Comparison of ENCODE assay signal across 14 mouse cellular contexts in the genomic region with DNA sequence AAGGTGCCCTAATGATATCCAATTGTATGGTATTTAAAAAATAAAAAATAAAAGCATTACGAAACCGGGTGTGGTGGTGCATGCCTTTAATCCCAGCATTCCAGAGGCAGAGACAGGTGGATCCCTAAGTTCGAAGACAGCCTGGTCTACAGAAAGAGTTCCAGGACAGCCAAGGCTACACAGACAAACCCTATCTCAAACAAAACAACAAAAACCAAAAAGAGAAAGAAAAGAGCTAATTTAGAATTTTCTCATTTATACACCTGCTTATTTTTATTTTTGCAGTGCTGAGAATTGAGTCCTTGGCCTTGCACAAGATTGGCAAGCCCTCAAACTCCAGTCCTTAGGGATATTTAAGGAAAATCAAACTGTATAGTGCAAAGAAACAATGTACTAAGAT. TPM values are rescaled to one million over a fixed set of nuclear protein-coding genes. Genes with fewer than 3 reads are reported as not detected.
DNase-seq lines count a peak whose midpoint lies in the region; ATAC-seq and TF ChIP-seq lines count a peak whose summit lies in the region.
"Had no signal": no experiment of that assay in that cellular context is flagged by ENCODE, and none has a peak within 500 bp of the region (broad histone marks: within the 10 kb centered on the region; RNA-seq: fewer than 3 reads in every experiment).

No protein-coding gene starts in this region.

- intact Hi-C loops in heart, postnatal 10 days (cut with DNase I), result loop anchor here (5.0 kb wide), 1 partner anchor 148 kb away; a partner anchor contains a TSS

- H3K27ac ChIP-seq in heart, embryonic 12.5 days (ENCODE audit: poor library complexity, severe bottlenecking), result peak overlapping the region; percentile 89; the same call in 1 of the 2 replicates
- H3K27ac ChIP-seq in lung, embryonic 16.5 days (ENCODE audit: low read length), result no peak overlapping the region
- H3K27ac ChIP-seq in heart, postnatal 0 days (ENCODE audit: low read depth), result peak overlapping the region; percentile 87
- peak overlapping the region; percentile 91 for H3K27ac ChIP-seq in liver, postnatal 0 days (ENCODE audit: low read depth)
- H3K27ac ChIP-seq: limb, embryonic 13.5 days had no signal

- H3K4me3 ChIP-seq in heart, embryonic 12.5 days, result peak overlapping the region; percentile 57; the same call in 1 of the 2 replicates
- peak overlapping the region; percentile 54; the same call in 1 of the 2 replicates for H3K4me3 ChIP-seq in lung, embryonic 16.5 days (ENCODE audit: low read length)
- H3K4me3 ChIP-seq in lung, adult 2 months (replicated peaks; ENCODE audit: extremely low read depth, low read depth, low read length), result no peak overlapping the region
- peak overlapping the region; percentile 56; the same call in 1 of the 2 replicates for H3K4me3 ChIP-seq in heart, postnatal 0 days (ENCODE audit: low read depth, low read length)
- H3K4me3 ChIP-seq in liver, postnatal 0 days (ENCODE audit: low read depth, low read length), result peak overlapping the region; percentile 68

- DNase-seq in heart, postnatal 10 days, result no peak
- DNase-seq in lung, adult 2 months, result no peak
- DNase-seq in heart, postnatal 0 days (ENCODE audit: low spot score), result no peak
- DNase-seq in liver, postnatal 0 days, result no peak
- DNase-seq in left cerebral cortex, adult 11 months (ENCODE audit: low spot score), result no peak
- no peak for DNase-seq in c-Kit-positive CD71-positive TER-119-positive erythroid progenitor cells, embryonic 14.5 days (ENCODE audit: low spot score)
- DNase-seq: cerebellum, adult 2 months; kidney, postnatal 10 days had no signal

- H3K9ac ChIP-seq in heart, embryonic 12.5 days, result no peak overlapping the region
- H3K9ac ChIP-seq in lung, embryonic 16.5 days (ENCODE audit: low read length), result no peak overlapping the region
- H3K9ac ChIP-seq in heart, postnatal 0 days (replicated peaks; ENCODE audit: low read depth, low read length), result no peak overlapping the region
- H3K9ac ChIP-seq in liver, postnatal 0 days (replicated peaks), result peak overlapping the region; percentile 89

- 26% methylated on average over 3 of the region's 3 CpGs for WGBS in heart, embryonic 12.5 days
- 37% methylated on average over 3 of the region's 3 CpGs for WGBS in lung, embryonic 16.5 days
- WGBS in lung, adult 2 months, result 48% methylated on average over 3 of the region's 3 CpGs
- WGBS in heart, postnatal 0 days, result 37% methylated on average over 3 of the region's 3 CpGs
- WGBS in liver, postnatal 0 days (ENCODE audit: insufficient replicate concordance), result 47% methylated on average over 3 of the region's 3 CpGs

- H3K4me2 ChIP-seq in heart, embryonic 12.5 days, result peak overlapping the region; percentile 74
- peak overlapping the region; percentile 74; the same call in 1 of the 2 replicates for H3K4me2 ChIP-seq in lung, embryonic 16.5 days (ENCODE audit: low read depth, low read length)
- peak overlapping the region; percentile 52 for H3K4me2 ChIP-seq in heart, postnatal 0 days (ENCODE audit: low read depth, low read length)
- peak overlapping the region; percentile 95 for H3K4me2 ChIP-seq in liver, postnatal 0 days (ENCODE audit: low read depth, low read length)

- peaks cover 14% of the 10 kb centered on the region for H3K4me1 ChIP-seq in heart, embryonic 12.5 days (replicated peaks)
- H3K4me1 ChIP-seq in lung, embryonic 16.5 days (replicated peaks; ENCODE audit: control insufficient read depth, insufficient read depth, low read length), result peaks cover 20% of the 10 kb centered on the region
- H3K4me1 ChIP-seq in lung, adult 2 months (ENCODE audit: control insufficient read depth, insufficient read depth, low read length), result peaks cover 3% of the 10 kb centered on the region
- no peaks in the 10 kb centered on the region for H3K4me1 ChIP-seq in heart, postnatal 0 days (ENCODE audit: control insufficient read depth, insufficient read depth)
- H3K4me1 ChIP-seq in liver, postnatal 0 days (ENCODE audit: insufficient read depth), result peaks cover 34% of the 10 kb centered on the region

- TF ChIP-seq EP300 in heart, postnatal 0 days (IDR thresholded peaks at IDR 0.05; ENCODE audit: low read depth), result no peak
- TF ChIP-seq EP300 in liver, postnatal 0 days (IDR thresholded peaks at IDR 0.05; ENCODE audit: low read depth), result no peak

- H3K27me3 ChIP-seq in heart, embryonic 12.5 days (replicated peaks), result peaks cover 69% of the 10 kb centered on the region
- H3K27me3 ChIP-seq in lung, embryonic 16.5 days (ENCODE audit: control insufficient read depth, insufficient read depth, low read depth, low read length), result peaks cover 82% of the 10 kb centered on the region
- H3K27me3 ChIP-seq in heart, postnatal 0 days (ENCODE audit: control insufficient read depth, insufficient read depth, low read length), result peaks cover 87% of the 10 kb centered on the region
- H3K27me3 ChIP-seq in liver, postnatal 0 days (ENCODE audit: insufficient read depth, low read length), result peaks cover 46% of the 10 kb centered on the region

- no peak for TF ChIP-seq POLR2A in lung, adult 2 months (IDR thresholded peaks at IDR 0.05; ENCODE audit: borderline replicate concordance, extremely low read depth, low read depth, low read length)

- H3K36me3 ChIP-seq in heart, embryonic 12.5 days, result no peaks in the 10 kb centered on the region
- no peaks in the 10 kb centered on the region for H3K36me3 ChIP-seq in lung, embryonic 16.5 days (ENCODE audit: control insufficient read depth, insufficient read depth, low read length)
- H3K36me3 ChIP-seq in heart, postnatal 0 days (replicated peaks; ENCODE audit: control insufficient read depth, insufficient read depth, low read length), result no peaks in the 10 kb centered on the region
- no peaks in the 10 kb centered on the region for H3K36me3 ChIP-seq in liver, postnatal 0 days (replicated peaks; ENCODE audit: insufficient read depth, low read length)
- H3K36me3 ChIP-seq: limb, embryonic 13.5 days had no signal

- no peak for TF ChIP-seq CTCF in lung, adult 2 months (IDR thresholded peaks at IDR 0.05; ENCODE audit: insufficient read depth, low read length)
- no peak for TF ChIP-seq CTCF in heart, postnatal 0 days (IDR thresholded peaks at IDR 0.05; ENCODE audit: low read depth)
- no peak for TF ChIP-seq CTCF in liver, postnatal 0 days (IDR thresholded peaks at IDR 0.05; ENCODE audit: low read depth)

- no peak for ATAC-seq in heart, embryonic 12.5 days (ENCODE audit: insufficient number of reproducible peaks, low FRiP score)
- ATAC-seq in lung, embryonic 16.5 days (ENCODE audit: low read depth), result no peak
- no peak for ATAC-seq in heart, postnatal 0 days (ENCODE audit: insufficient read depth, low read depth)
- no peak for ATAC-seq in liver, postnatal 0 days
- ATAC-seq: inflammation-experienced regulatory T-cells, adult 6 months had no signal

- no peaks in the 10 kb centered on the region for H3K9me3 ChIP-seq in heart, embryonic 12.5 days (replicated peaks)
- H3K9me3 ChIP-seq in lung, embryonic 16.5 days (ENCODE audit: control insufficient read depth, low read length), result no peaks in the 10 kb centered on the region
- H3K9me3 ChIP-seq in heart, postnatal 0 days (replicated peaks; ENCODE audit: control insufficient read depth, low read length), result no peaks in the 10 kb centered on the region
- no peaks in the 10 kb centered on the region for H3K9me3 ChIP-seq in liver, postnatal 0 days (ENCODE audit: low read length)
- H3K9me3 ChIP-seq: limb, embryonic 13.5 days had no signal

RNA-seq across cellular contexts. Expression of a gene that starts 0.5 kb away (rescaled TPM):
- 6.9 and 8.3 TPM in 2 replicates for polyA plus RNA-seq in heart, embryonic 12.5 days (2016; fragmentation: Nextera tagmentation; extraction: Ambion mirVana)
- total RNA-seq in heart, postnatal 10 days (2021), result 1 to 10 TPM; 7.2 to 7.3 TPM
- polyA plus RNA-seq in lung, embryonic 16.5 days (2015; fragmentation: Nextera tagmentation; extraction: Ambion mirVana), result 1.6 and 1.7 TPM in 2 replicates
- polyA plus RNA-seq in lung, adult 2 months (2012; rRNA removed), result 11.1 and 20.9 TPM in 2 replicates
- total RNA-seq in heart, postnatal 0 days (2014; rRNA removed; ENCODE audit: low replicate concordance), result 10.1 and 10.7 TPM in 2 replicates
- polyA plus RNA-seq in heart, postnatal 0 days (2015; fragmentation: Nextera tagmentation; extraction: Ambion mirVana), result 0.78 and 0.80 TPM in 2 replicates
- 8.3 and 8.9 TPM in 2 replicates for polyA plus RNA-seq in liver, postnatal 0 days (2015; fragmentation: Nextera tagmentation; extraction: Ambion mirVana)
- polyA plus RNA-seq: inflammation-experienced regulatory T-cells, adult 6 months had no signal

RNA-seq across cellular contexts. Expression of a gene that starts 32.8 kb away (rescaled TPM):
- polyA plus RNA-seq in heart, embryonic 12.5 days (2016; fragmentation: Nextera tagmentation; extraction: Ambion mirVana), result 38.8 and 39.2 TPM in 2 replicates
- 1 to 10 TPM in 1 of 2 experiments, under 1 TPM in 1; 0.74 to 1.5 TPM for total RNA-seq in heart, postnatal 10 days (2021)
- 33.8 and 37.9 TPM in 2 replicates for polyA plus RNA-seq in lung, embryonic 16.5 days (2015; fragmentation: Nextera tagmentation; extraction: Ambion mirVana)
- polyA plus RNA-seq in lung, adult 2 months (2012; rRNA removed), result 126 and 171 TPM in 2 replicates
- total RNA-seq in heart, postnatal 0 days (2014; rRNA removed; ENCODE audit: low replicate concordance), result 0.97 and 4.2 TPM in 2 replicates
- 0.90 and 1.0 TPM in 2 replicates for polyA plus RNA-seq in heart, postnatal 0 days (2015; fragmentation: Nextera tagmentation; extraction: Ambion mirVana)
- 18.6 and 22.2 TPM in 2 replicates for polyA plus RNA-seq in liver, postnatal 0 days (2015; fragmentation: Nextera tagmentation; extraction: Ambion mirVana)
- total RNA-seq: gastrocnemius, adult 18-20 months had no signal

RNA-seq across cellular contexts. Expression of a gene that starts 55.7 kb away (rescaled TPM):
- 13.5 and 13.7 TPM in 2 replicates for polyA plus RNA-seq in heart, embryonic 12.5 days (2016; fragmentation: Nextera tagmentation; extraction: Ambion mirVana)
- 1 to 10 TPM; 3.2 to 3.3 TPM for total RNA-seq in heart, postnatal 10 days (2021)
- 14.2 and 18.1 TPM in 2 replicates for polyA plus RNA-seq in lung, embryonic 16.5 days (2015; fragmentation: Nextera tagmentation; extraction: Ambion mirVana)
- polyA plus RNA-seq in lung, adult 2 months (2012; rRNA removed), result 0.26 and 0.28 TPM in 2 replicates
- total RNA-seq in heart, postnatal 0 days (2014; rRNA removed; ENCODE audit: low replicate concordance), result 6.1 and 10.0 TPM in 2 replicates
- polyA plus RNA-seq in heart, postnatal 0 days (2015; fragmentation: Nextera tagmentation; extraction: Ambion mirVana), result 1.7 and 2.0 TPM in 2 replicates
- 3.3 and 3.4 TPM in 2 replicates for polyA plus RNA-seq in liver, postnatal 0 days (2015; fragmentation: Nextera tagmentation; extraction: Ambion mirVana)
- total RNA-seq: gastrocnemius, adult 18-20 months; neutrophil, adult 5-6 weeks had no signal
